Mouse (Mus musculus) embryonic fibroblast, embryonic 13.5 days (primary cell): ENCODE results near the gene Tbccd1.

ENCODE experiments used
- CTCF ChIP-seq: IDR thresholded peaks from 2 replicates; pipeline ENCODE4 v1.5.1; 2011; ENCODE audit warnings: mild to moderate bottlenecking, control low read depth, low read length, moderate library complexity, borderline replicate concordance; ENCODE audit not compliant: insufficient read depth
- POLR2A ChIP-seq: IDR thresholded peaks from 2 replicates; pipeline ENCODE4 v1.6.1; 2011; ENCODE audit warnings: low read depth, mild to moderate bottlenecking, control low read depth, low read length, moderate library complexity

- TF ChIP-seq POLR2A (no peak), CTCF (no peak)
Measured at GRCm38 (mm10) chr16:22877660-22878390, 20.4 kb upstream of the Tbccd1 start.
